Mouse (Mus musculus) intestine, embryonic 16.5 days (tissue): ENCODE measurements around the gene Ttc17. TPM values are rescaled to one million over a fixed set of nuclear protein-coding genes. Genes with fewer than 3 reads are reported as not detected.
A peak's percentile ranks its signal among the peaks of the same experiment; 100 is the strongest.

ENCODE experiments used
- ATAC-seq: fragments of 200-750 bp; cut with Nextera tagmentation; 2 replicates; pipeline ENCODE4 v1.8.0; 2017; ENCODE audit warnings: moderate TSS enrichment, moderate library complexity
- H3K27ac ChIP-seq: fragments of 300-500 bp; sonication (generic); 2 replicates; pipeline ENCODE4 v1.5.1; 2014; ENCODE audit warnings: mild to moderate bottlenecking, low read length
- H3K27me3 ChIP-seq: fragments of 300-500 bp; sonication (generic); replicated peaks from 2 replicates; pipeline ENCODE4 v1.6.1; 2014; ENCODE audit warnings: low read length, control low read depth, mixed read lengths; ENCODE audit not compliant: control insufficient read depth, insufficient read depth
- H3K36me3 ChIP-seq: fragments of 300-500 bp; sonication (generic); 2 replicates; pipeline ENCODE4 v1.6.1; 2014; ENCODE audit warnings: low read length, control low read depth; ENCODE audit not compliant: control insufficient read depth, insufficient read depth
- H3K4me1 ChIP-seq: fragments of 300-500 bp; sonication (generic); 2 replicates; pipeline ENCODE4 v1.6.1; 2014; ENCODE audit warnings: low read length, control low read depth, mixed read lengths; ENCODE audit not compliant: control insufficient read depth, insufficient read depth
- H3K4me2 ChIP-seq: fragments of 300-500 bp; sonication (generic); 2 replicates; pipeline ENCODE4 v1.6.1; 2014; ENCODE audit warnings: low read depth, low read length, control low read depth
- H3K4me3 ChIP-seq: fragments of 300-500 bp; sonication (generic); 2 replicates; pipeline ENCODE4 v1.5.1; 2014; ENCODE audit warnings: mild to moderate bottlenecking, low read length
- H3K9ac ChIP-seq: fragments of 300-500 bp; sonication (generic); 2 replicates; pipeline ENCODE4 v1.6.1; 2014; ENCODE audit warnings: low read depth, low read length
- H3K9me3 ChIP-seq: fragments of 300-500 bp; sonication (generic); 2 replicates; pipeline ENCODE4 v1.6.1; 2016; ENCODE audit warnings: low read length, control low read depth; ENCODE audit not compliant: control insufficient read depth
- WGBS: fragments of 180-500 bp; shearing (Covaris S2); extraction: QIAGEN DNeasy Blood & Tissue Kit; methylation state at CpG from one replicate; pipeline ENCODE4 v1.1.7; 2014; 5-methylcytosine and 5-hydroxymethylcytosine counted together
- polyA plus RNA-seq: library from polyadenylated mRNA; unstranded; fragments of >200 nt; fragmentation: Nextera tagmentation; extraction: Ambion mirVana; gene quantifications from 2 replicates; pipeline ENCODE4 v1.2.1, GENCODE M21; 2015

The Ttc17 gene
- polyA plus RNA-seq = 14.5 and 15.3 TPM in 2 replicates

DNA sequence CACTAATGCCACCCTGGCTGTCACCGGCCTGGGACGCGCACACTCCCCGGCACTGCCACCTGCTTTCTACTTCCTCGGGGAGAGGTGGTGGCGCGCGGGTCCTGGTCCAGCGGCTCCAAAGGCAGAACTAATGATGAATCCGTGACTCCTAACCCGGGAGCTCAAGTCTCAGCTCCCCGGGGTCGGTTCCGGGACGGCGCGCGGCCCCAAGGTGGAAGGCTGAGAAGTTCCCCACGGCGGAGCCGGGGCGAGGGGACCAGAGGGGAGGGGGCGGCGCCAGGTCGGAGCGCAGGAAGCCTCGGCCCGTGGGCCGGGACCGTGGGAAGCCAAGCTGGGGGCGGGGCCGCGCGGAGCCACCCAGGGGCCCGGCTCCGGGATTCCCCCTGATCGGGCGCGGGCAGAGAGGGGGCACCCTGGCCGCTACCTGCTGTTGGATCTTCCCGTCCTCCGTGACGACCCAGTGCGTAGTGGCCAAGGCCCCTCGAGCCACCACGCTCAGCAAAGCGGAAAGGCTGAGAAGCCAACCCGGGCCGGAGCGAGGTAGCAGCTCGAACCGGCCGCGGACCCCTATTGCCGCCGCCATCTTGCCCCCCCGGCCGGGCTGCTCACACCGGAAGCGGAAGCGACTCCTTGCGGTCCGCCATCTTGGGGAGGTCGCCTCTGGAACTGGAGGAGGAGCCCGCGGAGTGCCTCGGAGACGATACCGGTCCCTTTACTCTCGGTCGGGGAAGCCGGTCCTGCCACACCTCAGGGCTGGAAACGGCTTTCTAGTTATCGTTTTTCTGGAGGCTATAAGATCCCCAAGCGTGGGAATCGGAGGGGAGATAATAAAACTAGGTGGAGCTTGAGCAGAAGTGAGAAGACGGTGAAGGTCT, at the start of gene Ttc17:
Gene Ttc17 (minus strand): TSS at position 607 of the 875 bp plus-strand sequence.
- under 1% methylated on average over 75 of the region's 77 CpGs for WGBS
- peak; percentile 95 for ATAC-seq
- H3K4me2 ChIP-seq = peak within 1 kb of the TSS; percentile 70
- H3K27ac ChIP-seq = peak within 1 kb of the TSS; percentile 84
- H3K4me3 ChIP-seq = peak within 1 kb of the TSS; percentile 96
- H3K27me3 ChIP-seq = no peaks in the 10 kb centered on the region
- no peaks in the 10 kb centered on the region for H3K9me3 ChIP-seq
- H3K4me1 ChIP-seq = peaks cover 23% of the 10 kb centered on the region
- H3K9ac ChIP-seq = peak within 1 kb of the TSS; percentile 89
- H3K36me3 ChIP-seq = peaks cover 5% of the 10 kb centered on the region; the same call in 1 of the 2 replicates

DNA sequence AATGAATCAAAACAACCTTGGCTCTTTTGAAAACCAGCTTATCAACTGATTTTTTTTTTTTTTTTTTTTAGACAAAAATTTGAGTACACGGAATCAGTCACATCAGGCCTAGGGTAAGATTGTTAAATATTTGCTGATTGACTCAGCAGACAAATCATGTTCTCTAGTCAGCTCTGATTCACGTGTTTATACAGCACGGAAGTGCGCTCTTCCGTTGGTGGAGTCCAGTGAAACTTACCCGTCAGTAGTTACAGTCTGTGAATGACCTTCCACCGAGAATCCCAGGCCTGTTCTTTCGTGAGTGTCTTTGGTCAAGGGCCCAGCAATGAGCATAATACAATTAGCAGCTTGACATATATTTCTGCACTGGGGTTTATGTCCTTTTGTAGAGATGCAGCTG, 43.2 kb upstream of the Ttc17 start:
- no peak for ATAC-seq
- Histone ChIP-seq H3K27me3 (no peaks in the 10 kb centered on the region), H3K27ac (no peak overlapping the region), H3K4me1 (no peaks in the 10 kb centered on the region), H3K9me3 (no peaks in the 10 kb centered on the region), H3K4me3 (no peak overlapping the region), H3K36me3 (no peaks in the 10 kb centered on the region), H3K9ac (no peak overlapping the region), H3K4me2 (no peak overlapping the region)
- WGBS = 77% methylated on average over 8 of the region's 8 CpGs

DNA sequence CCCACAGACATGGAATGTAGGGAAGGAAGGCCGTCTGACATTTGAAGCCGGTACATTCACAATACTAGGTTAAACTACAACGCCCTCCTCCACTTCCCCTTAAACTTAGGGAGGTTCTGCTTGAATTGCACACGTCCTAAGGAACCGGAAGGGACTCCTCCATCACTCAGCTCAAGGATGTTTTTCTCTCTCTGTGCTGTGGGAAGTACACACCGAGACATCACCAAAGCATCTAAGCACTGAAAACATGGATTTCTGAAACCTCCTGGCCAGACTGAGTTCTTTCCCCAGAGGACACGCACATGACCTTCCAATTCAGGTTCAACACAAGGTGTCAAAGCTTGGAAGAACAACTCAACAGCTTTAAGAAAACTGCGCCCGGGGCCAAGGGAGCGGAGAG, 30.5 kb upstream of the Ttc17 start:
- Histone ChIP-seq H3K4me2 (peak overlapping the region; percentile 69), H3K9me3 (no peaks in the 10 kb centered on the region), H3K4me3 (peak overlapping the region; percentile 98), H3K27me3 (no peaks in the 10 kb centered on the region), H3K36me3 (no peaks in the 10 kb centered on the region), H3K9ac (peak overlapping the region; percentile 98), H3K27ac (peak overlapping the region; percentile 81; the same call in 1 of the 2 replicates), H3K4me1 (peaks cover 21% of the 10 kb centered on the region)
- ATAC-seq = no peak
- WGBS = 0% methylated on average over 10 of the region's 10 CpGs

DNA sequence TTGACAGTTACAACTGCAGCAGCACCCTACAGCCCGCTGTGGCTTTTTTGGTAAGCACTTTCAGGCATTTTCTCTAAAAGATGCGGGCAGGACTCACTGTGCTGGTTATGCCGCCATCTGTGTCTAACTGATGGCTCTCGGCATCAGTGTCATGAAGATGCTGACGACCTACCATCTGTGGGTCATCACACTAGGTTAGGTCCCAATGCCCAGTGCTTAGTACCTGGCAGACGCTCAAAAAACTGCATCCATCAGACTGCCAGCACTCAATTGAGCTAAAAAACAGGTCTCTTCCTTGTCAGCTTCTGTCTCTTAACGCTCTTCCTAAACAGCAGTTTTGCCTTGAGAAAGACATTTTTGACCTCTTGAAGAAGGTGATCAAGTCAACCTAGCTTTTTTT, 29.0 kb upstream of the Ttc17 start:
- H3K27me3 ChIP-seq = no peaks in the 10 kb centered on the region
- H3K27ac ChIP-seq = no peak overlapping the region
- WGBS = 69% methylated on average over 7 of the region's 7 CpGs
- H3K4me2 ChIP-seq = no peak overlapping the region
- H3K36me3 ChIP-seq = no peaks in the 10 kb centered on the region
- no peak for ATAC-seq
- no peaks in the 10 kb centered on the region for H3K9me3 ChIP-seq
- H3K4me3 ChIP-seq = no peak overlapping the region
- H3K4me1 ChIP-seq = peaks cover 22% of the 10 kb centered on the region
- H3K9ac ChIP-seq = no peak overlapping the region

DNA sequence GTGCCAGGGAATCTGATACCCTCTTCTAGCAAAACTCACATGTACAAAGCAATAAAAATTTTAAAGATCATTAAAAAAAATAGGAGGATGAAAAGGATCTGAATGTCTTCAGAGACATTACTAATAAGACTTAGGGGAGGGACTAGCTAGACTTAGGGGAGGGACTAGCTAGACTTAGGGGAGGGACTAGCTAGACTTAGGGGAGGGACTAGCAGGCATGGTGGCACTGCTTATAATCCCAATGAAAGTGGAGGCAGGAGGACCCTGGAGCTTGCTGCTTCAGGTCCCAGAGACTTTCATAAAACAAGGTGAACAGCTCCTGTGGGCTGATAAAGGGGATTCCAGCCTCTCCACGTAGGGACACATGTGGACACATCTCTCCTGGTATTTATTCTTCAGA, 28.3 kb upstream of the Ttc17 start:
- ATAC-seq = no peak
- no peak overlapping the region for H3K4me2 ChIP-seq
- 32% methylated on average over 1 of the region's 1 CpGs for WGBS
- peaks cover 22% of the 10 kb centered on the region for H3K4me1 ChIP-seq
- no peak overlapping the region for H3K4me3 ChIP-seq
- no peaks in the 10 kb centered on the region for H3K36me3 ChIP-seq
- H3K9me3 ChIP-seq = no peaks in the 10 kb centered on the region
- no peak overlapping the region for H3K27ac ChIP-seq
- no peak overlapping the region for H3K9ac ChIP-seq
- no peaks in the 10 kb centered on the region for H3K27me3 ChIP-seq

DNA sequence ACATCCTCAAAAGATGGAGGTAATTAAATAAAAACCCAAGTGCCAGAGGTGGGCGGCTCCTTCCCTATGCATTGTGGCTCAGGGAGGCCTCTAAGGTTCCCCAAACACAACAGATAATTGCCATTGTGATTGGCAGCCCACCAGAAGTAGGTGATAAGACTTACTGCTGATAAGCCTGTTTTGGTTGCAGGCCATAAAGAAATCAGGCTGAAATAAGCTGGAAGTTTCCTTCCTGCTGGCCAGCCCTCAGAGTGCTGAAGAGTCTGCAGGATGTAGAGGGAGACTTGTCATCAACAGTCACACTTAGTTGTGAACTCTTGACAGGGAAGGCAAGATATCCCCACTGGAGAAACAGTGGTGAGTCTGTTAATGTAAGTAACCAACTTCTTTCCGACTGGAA, 25.7 kb upstream of the Ttc17 start:
- ATAC-seq = peak; percentile 36; the same call in 1 of the 2 replicates
- Histone ChIP-seq H3K27ac (no peak overlapping the region), H3K9me3 (no peaks in the 10 kb centered on the region), H3K36me3 (no peaks in the 10 kb centered on the region), H3K27me3 (no peaks in the 10 kb centered on the region), H3K4me3 (no peak overlapping the region), H3K9ac (no peak overlapping the region), H3K4me2 (no peak overlapping the region), H3K4me1 (peaks cover 22% of the 10 kb centered on the region)
- 42% methylated on average over 2 of the region's 2 CpGs for WGBS

DNA sequence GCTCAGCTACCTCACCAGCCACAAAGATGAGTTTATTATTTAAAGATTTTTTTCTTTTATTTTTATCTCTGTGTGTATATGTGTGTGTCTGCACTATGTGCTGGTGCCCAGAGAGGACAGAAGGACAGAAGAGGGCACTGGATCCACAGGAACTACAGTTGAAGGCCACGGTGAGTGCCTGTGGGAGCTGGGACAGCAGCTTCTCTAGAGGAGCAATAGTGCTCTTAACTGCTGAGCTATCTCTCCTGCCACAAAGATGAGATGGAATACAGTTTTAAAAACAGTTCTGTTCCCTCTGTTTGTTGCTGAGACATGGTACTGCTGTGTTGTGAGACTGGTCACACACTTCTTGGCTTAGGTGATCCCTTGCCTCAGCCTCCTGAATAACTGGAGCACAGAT, 22.0 kb upstream of the Ttc17 start:
- ATAC-seq = no peak
- no peak overlapping the region for H3K4me3 ChIP-seq
- H3K4me1 ChIP-seq = peaks cover 9% of the 10 kb centered on the region; the same call in 1 of the 2 replicates
- H3K36me3 ChIP-seq = 0 out of 2 replicates have a peak, but pooled peaks cover 7% of the 10 kb centered on the region
- H3K9me3 ChIP-seq = no peaks in the 10 kb centered on the region
- no peak overlapping the region for H3K4me2 ChIP-seq
- H3K9ac ChIP-seq = no peak overlapping the region
- no peak overlapping the region for H3K27ac ChIP-seq
- whole genome bisulfite sequencing = 100% methylated on average over 1 of the region's 1 CpGs
- H3K27me3 ChIP-seq = no peaks in the 10 kb centered on the region

DNA sequence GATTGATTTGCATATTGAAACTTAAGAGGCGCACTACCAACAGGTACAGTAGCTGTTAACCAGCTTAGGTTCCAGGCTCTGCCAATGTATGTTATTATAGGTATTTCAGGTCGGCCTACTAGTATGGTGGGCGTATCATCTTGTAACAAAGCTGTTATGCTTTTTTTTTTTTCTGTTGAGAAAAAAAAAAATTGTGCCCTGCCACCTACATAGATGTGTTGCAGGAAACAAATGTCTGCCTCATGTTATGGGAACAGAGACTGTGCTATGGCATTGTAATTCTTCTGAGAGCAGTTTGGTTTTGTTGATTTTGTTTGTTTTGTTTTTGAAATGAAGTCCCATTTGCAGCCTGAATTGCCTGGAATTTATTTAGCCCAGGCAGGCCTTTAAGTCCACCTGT, 952 bp upstream of the Ttc17 start:
- peaks cover 19% of the 10 kb centered on the region for H3K4me1 ChIP-seq
- no peaks in the 10 kb centered on the region for H3K9me3 ChIP-seq
- H3K4me2 ChIP-seq = peak overlapping the region; percentile 68
- no peaks in the 10 kb centered on the region for H3K27me3 ChIP-seq
- H3K27ac ChIP-seq = peak overlapping the region; percentile 54; the same call in 1 of the 2 replicates
- peak overlapping the region; percentile 96 for H3K4me3 ChIP-seq
- ATAC-seq = no peak
- peaks cover 5% of the 10 kb centered on the region; the same call in 1 of the 2 replicates for H3K36me3 ChIP-seq
- peak overlapping the region; percentile 89 for H3K9ac ChIP-seq
- 21% methylated on average over 3 of the region's 3 CpGs for WGBS

DNA sequence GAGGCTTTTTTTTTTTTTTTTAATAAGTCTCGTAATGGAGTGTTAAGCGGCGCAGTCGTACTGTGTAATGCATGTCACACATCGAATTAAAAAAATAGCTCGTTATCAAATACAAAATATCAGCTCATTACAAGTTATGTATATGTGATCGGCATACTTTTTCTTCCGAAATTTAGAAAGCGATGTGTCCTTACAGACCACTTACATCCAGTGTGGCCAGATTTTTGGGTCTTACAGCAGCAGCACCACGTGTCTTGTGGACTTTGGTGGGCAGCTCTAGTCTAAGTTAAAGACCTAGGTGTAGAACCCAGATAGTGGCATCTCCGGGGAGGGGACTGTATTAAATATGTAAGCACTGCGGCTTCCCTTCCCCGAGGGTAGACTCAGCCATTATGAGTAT, 532 bp upstream of the Ttc17 start:
- Histone ChIP-seq H3K4me3 (peak overlapping the region; percentile 96), H3K36me3 (peaks cover 5% of the 10 kb centered on the region; the same call in 1 of the 2 replicates), H3K27me3 (no peaks in the 10 kb centered on the region), H3K27ac (peak overlapping the region; percentile 54), H3K4me2 (peak overlapping the region; percentile 68), H3K4me1 (peaks cover 22% of the 10 kb centered on the region), H3K9ac (peak overlapping the region; percentile 89), H3K9me3 (no peaks in the 10 kb centered on the region)
- 2% methylated on average over 13 of the region's 13 CpGs for WGBS
- peak; percentile 24 for ATAC-seq
